Mouse (Mus musculus): ENCODE measurements around the gene Iqsec3.
"Not testable (repeated sequence)": the region's sequence is repeated elsewhere in the genome, so short reads cannot be mapped to it uniquely, and the experiment has no call there.

Gene Iqsec3

DNA sequence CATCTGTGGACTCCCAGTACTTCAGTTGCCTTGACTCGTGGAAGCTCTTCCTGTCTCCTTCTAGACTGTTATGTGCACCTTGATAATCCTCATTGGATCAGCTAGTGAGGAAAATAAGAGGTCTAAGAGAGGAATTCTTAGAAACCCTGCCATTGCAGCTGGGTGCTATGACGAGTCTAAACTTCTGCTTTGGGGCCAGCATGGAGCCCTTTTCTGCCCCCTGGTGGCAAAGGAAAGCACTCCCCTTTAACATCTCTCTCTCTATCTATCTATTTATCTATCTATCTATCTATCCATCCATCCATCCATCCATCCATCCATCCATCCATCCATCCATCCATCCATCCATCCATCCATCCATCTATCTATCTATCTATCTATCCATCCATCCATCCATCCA, 106.9 kb downstream of the Iqsec3 start:
- not testable (repeated sequence) for DNase-seq (ENCODE audit: low spot score)

DNA sequence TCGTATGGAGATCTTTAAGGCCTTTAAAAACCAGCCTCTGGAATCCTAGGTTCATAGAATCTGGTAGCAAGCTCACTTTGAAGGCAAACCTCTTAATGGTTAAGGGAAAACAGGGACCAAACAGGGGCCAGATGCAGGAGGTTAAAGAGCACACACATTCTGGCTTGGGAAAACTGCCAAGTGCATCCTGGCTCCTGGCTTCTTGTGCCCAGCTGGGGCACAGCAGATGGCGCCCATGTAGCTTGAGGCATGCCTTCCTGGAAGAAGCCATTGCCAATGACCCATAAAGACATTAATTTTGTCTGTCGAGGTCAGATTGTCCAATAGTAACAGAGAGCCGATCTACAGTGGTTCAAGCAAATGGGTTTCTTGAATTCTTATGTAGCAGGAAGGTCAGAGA, 109.5 kb downstream of the Iqsec3 start:
- no peak for DNase-seq (ENCODE audit: low spot score)

GRCm38 (mm10) chr6:121363061-121363460, 110.4 kb downstream of the Iqsec3 start:
- DNase-seq (ENCODE audit: low spot score), result peak; percentile 16

DNA sequence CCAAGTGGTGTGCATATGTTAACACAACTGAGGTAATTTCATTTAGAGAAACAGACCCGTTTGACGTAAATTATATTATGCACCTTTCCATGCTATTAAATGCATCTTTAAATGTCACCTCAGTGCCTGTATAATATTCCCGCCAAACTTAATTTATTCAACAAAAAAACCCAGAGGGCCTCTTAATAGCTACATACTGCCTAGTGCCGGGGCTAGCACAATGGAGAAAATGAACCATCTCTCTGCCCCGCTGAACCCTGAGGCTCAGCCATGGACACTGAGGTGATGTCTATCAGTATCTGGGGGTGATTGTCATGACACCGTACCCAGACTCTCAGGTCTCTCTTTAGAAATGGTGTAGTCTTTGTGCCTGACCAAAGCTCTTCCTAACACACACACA, 116.2 kb downstream of the Iqsec3 start:
- no peak for DNase-seq (ENCODE audit: low spot score)

GRCm38 (mm10) chr6:121356041-121356440, 117.4 kb downstream of the Iqsec3 start:
- no peak for DNase-seq (ENCODE audit: low spot score)

GRCm38 (mm10) chr6:121352276-121352675, 121.2 kb downstream of the Iqsec3 start:
- DNase-seq (ENCODE audit: low spot score), result no peak

DNA sequence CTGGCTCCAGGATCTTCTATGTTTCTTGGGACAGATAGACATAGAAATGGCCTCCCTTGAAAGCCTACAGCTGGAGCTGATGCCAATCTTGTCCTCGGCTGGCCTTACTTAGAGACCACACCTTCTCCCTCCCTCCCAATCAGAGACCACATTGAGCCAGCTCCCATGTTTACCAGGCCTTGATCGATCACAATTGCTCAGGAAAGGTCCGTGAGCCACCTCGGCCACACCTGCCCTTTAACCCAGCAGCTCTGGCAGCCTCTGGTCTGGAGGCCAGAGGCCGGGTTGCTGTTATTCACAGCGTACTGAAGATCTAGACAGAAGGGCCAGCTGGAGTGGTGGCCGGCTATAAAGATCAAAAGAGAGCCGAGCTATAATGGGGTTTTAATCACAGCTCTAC, 127.0 kb downstream of the Iqsec3 start:
- no peak for DNase-seq (ENCODE audit: low spot score)

DNA sequence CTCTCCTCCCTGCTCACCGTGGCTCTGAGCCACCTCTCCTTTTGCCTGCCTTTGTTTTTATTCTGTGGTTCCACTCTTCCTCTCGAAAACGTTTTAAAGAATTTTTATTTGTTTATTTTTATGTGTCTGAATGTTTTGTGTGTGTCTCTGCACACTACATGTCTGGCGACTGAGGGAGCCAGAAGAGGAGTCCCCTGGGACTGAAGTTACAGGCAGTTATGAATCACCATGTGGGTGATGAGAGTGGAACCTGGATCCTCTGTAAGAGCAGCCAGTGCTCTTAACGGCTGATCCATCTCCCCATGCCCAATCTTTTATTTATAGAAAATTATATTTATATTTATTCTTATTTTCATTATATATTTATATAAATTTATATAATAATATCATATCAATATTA, 129.1 kb downstream of the Iqsec3 start:
- no peak for DNase-seq (ENCODE audit: low spot score)

DNA sequence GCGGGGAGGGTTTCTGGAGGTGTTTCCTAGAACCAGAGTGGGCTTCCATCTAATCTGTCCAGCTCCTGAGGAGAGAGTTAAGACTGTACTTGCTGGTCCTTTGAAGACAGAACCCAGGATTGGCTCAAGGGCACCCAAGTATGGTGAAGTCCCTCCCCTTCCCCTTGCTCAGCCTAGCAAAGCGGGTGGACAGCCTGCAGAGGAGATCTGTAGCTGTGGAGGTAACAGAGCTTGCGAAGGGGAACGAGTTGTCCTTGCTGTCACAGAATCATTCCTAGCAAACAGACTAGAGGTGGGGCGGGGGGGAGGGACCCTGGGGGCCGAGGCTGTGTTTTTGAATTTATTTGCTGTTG, 129.7 kb downstream of the Iqsec3 start:
- no peak for DNase-seq (ENCODE audit: low spot score)

GRCm38 (mm10) chr6:121343026-121343770, 130.3 kb downstream of the Iqsec3 start, which contains the start of gene Slc6a12:
Gene Slc6a12, plus strand, starts transcription at chr6:121343076.
- DNase-seq (ENCODE audit: low spot score), result no peak

DNA sequence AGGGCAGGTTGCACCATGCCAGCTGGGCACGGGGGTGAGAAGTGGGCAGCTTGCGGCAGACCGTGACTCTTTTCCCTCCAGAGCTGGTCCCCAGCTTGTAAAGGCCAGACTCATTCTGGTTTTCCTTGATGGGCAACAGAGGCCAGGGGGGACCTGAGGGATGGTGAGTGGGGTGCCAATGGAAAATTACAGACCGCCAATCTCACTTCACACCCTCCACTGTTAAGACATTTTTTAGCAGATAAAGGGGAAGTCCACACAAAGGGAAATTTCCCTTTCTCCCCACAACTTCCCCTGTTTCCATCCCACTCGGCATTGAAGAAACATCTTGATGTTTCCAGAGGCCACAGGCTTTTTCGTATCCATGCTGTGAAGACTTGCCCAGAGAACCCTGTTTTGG, 131.8 kb downstream of the Iqsec3 start:
- no peak for DNase-seq (ENCODE audit: low spot score)

DNA sequence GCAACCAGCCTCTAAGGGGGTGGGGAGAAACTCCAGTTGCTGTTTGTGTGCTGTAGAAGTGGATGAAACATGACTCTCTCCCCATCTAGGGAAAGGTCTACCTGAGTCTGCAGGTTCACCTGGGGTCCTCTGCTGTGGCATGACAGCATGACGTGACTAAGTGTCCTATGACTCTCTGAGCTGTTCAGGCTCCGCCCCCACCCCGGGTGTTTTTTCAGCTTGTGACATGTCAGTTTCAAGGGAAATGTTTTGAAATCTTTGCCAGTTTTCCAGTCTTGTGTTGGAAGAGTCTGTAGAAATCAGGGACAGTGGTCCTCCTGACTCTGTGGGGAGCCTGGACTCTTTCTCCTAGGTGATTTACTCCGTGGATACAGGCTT, 135.0 kb downstream of the Iqsec3 start:
- no peak for DNase-seq (ENCODE audit: low spot score)

DNA sequence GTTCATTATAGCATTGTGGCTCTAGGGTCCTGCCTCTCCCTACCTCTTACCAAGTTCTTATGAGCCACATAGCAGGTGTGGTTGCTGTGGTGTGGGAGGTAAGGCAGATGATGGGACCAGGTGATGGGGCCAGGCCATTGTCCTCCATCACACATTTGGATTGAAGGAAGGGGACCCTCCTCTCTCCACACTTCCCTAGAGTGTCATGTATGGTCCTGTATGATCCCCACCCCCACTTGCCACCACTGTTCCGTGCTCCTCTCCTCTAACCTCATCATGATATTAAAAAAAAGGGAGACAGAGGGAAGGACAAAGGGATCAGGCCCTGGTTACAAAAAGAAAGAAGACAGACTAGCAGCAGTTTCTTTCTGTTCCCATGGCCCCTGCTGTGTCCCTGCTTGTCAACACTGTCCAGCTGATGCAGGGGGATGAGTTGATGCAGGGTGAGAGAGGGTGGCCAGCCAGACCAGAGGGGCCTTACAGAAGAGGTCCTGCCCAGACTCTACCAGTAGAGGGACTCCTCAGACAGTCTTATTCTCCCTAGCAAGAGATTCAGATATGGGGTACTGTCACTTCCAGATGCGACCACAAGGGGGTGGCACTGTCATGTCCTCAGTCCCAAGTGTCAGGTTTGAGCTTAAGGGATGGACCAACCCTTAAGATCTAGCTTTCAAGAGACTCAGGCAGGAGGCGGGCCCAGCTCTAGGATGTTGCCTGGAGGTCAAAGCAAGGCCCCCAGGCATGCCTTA, 135.5 kb downstream of the Iqsec3 start:
- peak; percentile 69 for DNase-seq (ENCODE audit: low spot score)

DNA sequence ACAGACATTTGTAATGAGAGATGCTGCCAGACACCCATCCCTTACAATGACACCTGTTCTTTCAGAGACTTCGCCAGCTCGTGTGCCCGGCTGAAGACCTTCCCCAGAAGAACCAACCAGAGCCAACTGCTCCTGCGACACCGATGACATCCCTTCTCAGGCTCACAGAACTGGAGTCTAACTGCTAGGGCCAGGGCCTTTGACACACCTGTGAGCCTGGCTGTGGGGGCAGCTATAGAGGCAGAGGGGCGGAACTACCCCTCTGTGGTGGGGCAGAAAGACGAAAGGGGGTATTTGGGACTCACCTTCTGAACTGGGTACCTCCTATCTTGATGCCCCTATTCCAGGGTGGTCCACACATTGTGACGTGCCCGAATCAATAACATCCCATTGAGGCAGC, 136.2 kb downstream of the Iqsec3 start:
- DNase-seq (ENCODE audit: low spot score), result no peak

- no peak for DNase-seq (ENCODE audit: low spot score)
These were observed 136.9 kb downstream of the Iqsec3 start for GRCm38 (mm10) chr6:121336558-121336957.

DNA sequence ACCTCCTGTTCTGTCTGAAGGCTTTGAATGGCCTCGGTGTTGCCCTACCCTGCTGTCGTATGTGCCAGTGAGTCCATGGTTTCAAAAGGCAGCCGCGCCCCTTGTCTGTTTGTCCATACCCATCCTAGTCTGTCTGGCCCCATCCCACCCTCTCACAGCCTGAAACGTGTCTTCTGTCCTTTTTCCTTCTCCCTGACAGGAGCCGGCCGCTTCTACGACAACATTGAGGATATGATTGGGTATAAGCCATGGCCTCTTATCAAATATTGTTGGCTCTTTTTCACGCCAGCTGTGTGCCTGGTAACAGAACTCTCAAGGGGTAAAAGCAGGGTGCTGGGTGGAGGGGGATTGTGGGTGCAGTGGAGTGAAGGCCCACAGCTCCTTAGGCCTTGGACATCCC, 137.6 kb downstream of the Iqsec3 start:
- no peak for DNase-seq (ENCODE audit: low spot score)

DNA sequence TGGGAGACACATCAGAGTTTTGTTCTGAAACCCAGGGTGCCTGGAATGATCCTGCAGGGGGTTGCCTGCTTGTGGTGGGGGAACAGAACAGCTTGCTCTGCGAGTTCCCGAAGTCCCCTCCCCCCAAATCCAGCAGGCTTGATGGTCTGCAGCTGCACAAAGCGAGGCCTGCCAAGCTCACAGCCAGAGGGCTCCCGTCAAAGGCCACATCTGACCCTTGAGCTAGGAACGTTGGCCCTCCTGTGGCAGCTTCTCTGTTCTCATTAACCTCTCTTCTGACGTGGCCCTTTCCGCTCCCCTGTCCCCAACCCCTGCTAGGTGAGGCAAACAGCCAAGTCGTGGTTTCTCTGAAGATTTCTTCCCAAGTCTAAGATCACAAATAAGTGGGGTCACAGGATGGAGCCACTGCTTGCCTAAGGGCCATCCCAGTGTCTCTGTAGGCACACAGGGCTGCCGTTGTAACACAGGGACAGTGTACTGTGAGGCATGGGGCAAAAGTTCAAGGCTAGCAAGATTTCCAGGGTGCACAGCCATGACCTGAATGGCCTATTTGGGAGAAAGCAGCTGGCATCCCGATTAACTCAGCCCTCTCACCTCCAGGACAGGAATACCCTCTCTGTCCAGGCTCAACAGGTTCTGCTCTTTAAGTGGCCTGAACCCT, 143.5 kb downstream of the Iqsec3 start:
- no peak for DNase-seq (ENCODE audit: low spot score)

GRCm38 (mm10) chr6:121328417-121328884, 145.0 kb downstream of the Iqsec3 start:
- no peak for DNase-seq (ENCODE audit: low spot score)

GRCm38 (mm10) chr6:121326486-121327069, 146.9 kb downstream of the Iqsec3 start:
- DNase-seq (ENCODE audit: low spot score), result no peak

DNA sequence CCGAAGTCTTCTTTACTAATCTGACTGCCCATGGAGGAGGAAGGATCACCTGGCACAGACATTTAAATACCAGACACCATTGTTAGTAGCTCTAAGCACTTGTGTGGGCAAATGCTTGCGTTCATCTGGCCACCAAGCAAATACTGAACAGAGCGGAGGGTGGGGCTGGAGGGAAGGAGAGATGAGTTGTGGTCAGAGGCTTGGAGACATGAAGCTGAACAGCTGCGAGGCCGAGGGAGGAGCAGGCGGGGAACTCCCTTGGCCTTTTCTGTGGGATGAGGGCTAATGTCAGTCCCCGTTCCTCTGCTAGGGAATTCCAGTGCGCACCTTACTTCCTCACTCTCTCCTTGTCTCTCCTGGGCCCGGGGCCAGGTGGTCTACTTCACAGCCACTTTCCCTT, 147.7 kb downstream of the Iqsec3 start:
- no peak for DNase-seq (ENCODE audit: low spot score)

GRCm38 (mm10) chr6:121325298-121325697, 148.2 kb downstream of the Iqsec3 start:
- no peak for DNase-seq (ENCODE audit: low spot score)

All from ovary, postnatal 36 days (tissue).